Mouse (Mus musculus) heart, postnatal 0 days (tissue): ENCODE measurements around the gene Ptcra.

Source experiments
- CTCF ChIP-seq: IDR thresholded peaks from 2 replicates; pipeline ENCODE4 v1.5.1; 2016; ENCODE audit warnings: antibody characterized with exemption, control low read depth, low read depth
- EP300 ChIP-seq: IDR thresholded peaks from 2 replicates; pipeline ENCODE4 v1.6.1; 2016; ENCODE audit warnings: antibody characterized with exemption, low read depth

DNA sequence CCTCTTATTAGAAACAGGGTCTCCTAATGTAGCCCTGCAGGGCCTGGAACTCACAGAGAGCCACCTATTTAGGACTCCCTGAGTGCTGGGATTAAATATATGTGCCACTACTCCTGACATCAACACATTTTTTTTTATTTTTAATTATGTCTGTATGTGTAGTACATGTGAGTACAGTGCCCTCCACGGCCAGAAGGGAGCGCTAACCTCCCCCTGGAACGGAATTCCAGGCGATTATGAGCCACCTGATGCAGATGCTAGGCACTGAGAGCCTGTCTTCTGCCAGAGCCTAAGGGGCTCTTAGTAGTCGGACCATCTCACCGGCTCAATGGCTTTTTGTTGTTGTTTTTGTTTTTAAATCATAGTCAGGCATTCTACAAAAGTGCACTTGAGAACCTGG is 35.5 kb downstream of the Ptcra start:
- TF ChIP-seq CTCF: 0 out of 2 replicates have a peak, but pooled peaks have one; percentile 13
- no peak for TF ChIP-seq EP300
